Mouse (Mus musculus) embryonic facial prominence, embryonic 14.5 days (tissue): Measurements from ENCODE around the gene Gucy2d. TPM values are rescaled to one million over a fixed set of nuclear protein-coding genes. Genes with fewer than 3 reads are reported as not detected.

Source experiments
- ATAC-seq: fragments of 200-750 bp; cut with Nextera tagmentation; 2 replicates; pipeline ENCODE4 v1.8.0; 2017; ENCODE audit warnings: low read depth, moderate number of reproducible peaks, moderate TSS enrichment
- DNase-seq: peaks from one replicate; pipeline ENCODE4 v3.0.0-alpha.2; 2015; ENCODE audit warnings: low spot score
- H3K27ac ChIP-seq: fragments of 300-500 bp; sonication (generic); replicated peaks from 2 replicates; pipeline ENCODE4 v1.5.1; 2014; ENCODE audit warnings: low read depth, mild to moderate bottlenecking, low read length, moderate library complexity
- H3K27me3 ChIP-seq: fragments of 300-500 bp; sonication (generic); replicated peaks from 2 replicates; pipeline ENCODE4 v1.6.1; 2014; ENCODE audit warnings: low read length; ENCODE audit not compliant: control insufficient read depth, insufficient read depth
- H3K36me3 ChIP-seq: fragments of 300-500 bp; sonication (generic); 2 replicates; pipeline ENCODE4 v1.6.1; 2014; ENCODE audit warnings: low read length, mixed read lengths; ENCODE audit not compliant: control insufficient read depth, insufficient read depth
- H3K4me1 ChIP-seq: fragments of 300-500 bp; sonication (generic); 2 replicates; pipeline ENCODE4 v1.6.1; 2014; ENCODE audit warnings: antibody characterized with exemption, low read length; ENCODE audit not compliant: control insufficient read depth, insufficient read depth
- H3K4me2 ChIP-seq: fragments of 300-500 bp; sonication (generic); 2 replicates; pipeline ENCODE4 v1.6.1; 2014; ENCODE audit warnings: low read depth, mild to moderate bottlenecking, low read length, moderate library complexity, mixed read lengths
- H3K4me3 ChIP-seq: fragments of 300-500 bp; sonication (generic); 2 replicates; pipeline ENCODE4 v1.5.1; 2014; ENCODE audit warnings: low read depth, mild to moderate bottlenecking, low read length
- H3K9ac ChIP-seq: fragments of 300-500 bp; sonication (generic); 2 replicates; pipeline ENCODE4 v1.6.1; 2014; ENCODE audit warnings: low read depth, mild to moderate bottlenecking, low read length, moderate library complexity, mixed read lengths
- H3K9me3 ChIP-seq: fragments of 300-500 bp; sonication (generic); 2 replicates; pipeline ENCODE4 v1.6.1; 2016; ENCODE audit warnings: low read length; ENCODE audit not compliant: control insufficient read depth
- WGBS: fragments of 180-500 bp; shearing (Covaris S2); extraction: QIAGEN DNeasy Blood & Tissue Kit; methylation state at CpG from one replicate; pipeline ENCODE4 v1.1.7; 2014; 5-methylcytosine and 5-hydroxymethylcytosine counted together
- polyA plus RNA-seq: library from polyadenylated mRNA; unstranded; fragments of >200 nt; fragmentation: Nextera tagmentation; extraction: Ambion mirVana; gene quantifications from 2 replicates; pipeline ENCODE4 v1.2.1, GENCODE M21; 2014

Gucy2d gene
- polyA plus RNA-seq, 1 experiment from 2014 or later = 0.31 TPM

DNA sequence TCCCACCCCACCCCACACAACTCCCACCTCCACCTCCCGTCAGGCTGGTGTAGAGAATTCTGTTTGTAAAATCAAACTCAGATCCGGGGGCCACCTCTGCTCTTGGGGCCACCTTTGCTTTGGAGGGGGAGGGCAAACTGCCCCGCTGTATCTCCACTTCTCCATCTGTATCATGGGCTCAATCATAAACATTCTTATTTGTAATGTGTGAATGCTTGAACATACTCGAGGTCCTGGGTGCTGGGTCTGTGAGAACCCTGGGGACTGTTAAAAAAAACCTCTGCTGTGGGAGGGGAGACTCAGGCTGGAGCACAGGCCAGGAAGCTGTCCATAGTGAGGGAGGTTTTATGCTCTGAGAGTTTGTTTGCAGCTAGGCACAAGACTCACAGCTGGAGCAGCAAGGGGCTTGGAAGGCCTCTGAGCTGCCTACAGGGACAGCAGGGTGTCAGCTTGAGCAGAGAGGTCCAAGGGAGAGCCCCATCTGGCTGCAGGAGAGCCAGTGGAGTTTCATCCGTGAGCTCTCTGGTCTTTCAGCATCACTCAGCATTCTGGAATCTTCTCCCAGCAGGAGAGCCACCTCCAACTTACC lies 64.6 kb downstream of the Gucy2d start:
- peak overlapping the region; percentile 39 for H3K27ac ChIP-seq
- H3K4me3 ChIP-seq = no peak overlapping the region
- 30% methylated on average over 5 of the region's 5 CpGs for WGBS
- H3K27me3 ChIP-seq = no peaks in the 10 kb centered on the region
- H3K9ac ChIP-seq = no peak overlapping the region
- H3K9me3 ChIP-seq = no peaks in the 10 kb centered on the region
- H3K4me2 ChIP-seq = no peak overlapping the region
- DNase-seq = no peak
- H3K4me1 ChIP-seq = peaks cover 29% of the 10 kb centered on the region
- no peaks in the 10 kb centered on the region for H3K36me3 ChIP-seq
- 0 out of 2 replicates have a peak, but pooled peaks have one; percentile 27 for ATAC-seq

DNA sequence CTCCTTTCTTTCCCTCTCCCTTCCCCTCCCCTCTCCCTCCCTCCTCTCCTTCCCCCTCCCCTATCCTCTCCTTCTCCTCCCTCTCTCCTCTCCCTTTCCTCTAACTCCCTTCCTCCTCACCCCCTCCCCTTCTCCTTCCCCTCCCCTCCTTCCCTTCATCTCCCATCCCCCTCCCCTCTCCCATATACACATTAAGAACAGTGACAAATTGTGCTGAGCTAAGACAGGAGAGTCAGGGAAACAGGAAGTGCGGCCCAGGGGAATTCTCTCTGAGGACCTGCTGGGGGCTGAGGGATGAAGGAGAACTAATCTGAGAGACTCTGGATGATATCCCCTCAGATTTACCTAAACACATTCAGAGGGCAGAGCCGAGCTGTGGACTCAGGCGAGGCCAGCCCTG lies 65.4 kb downstream of the Gucy2d start:
- H3K9ac ChIP-seq = no peak overlapping the region
- H3K27me3 ChIP-seq = no peaks in the 10 kb centered on the region
- H3K4me1 ChIP-seq = peaks cover 21% of the 10 kb centered on the region
- ATAC-seq (no peak), DNase-seq (no peak)
- 24% methylated on average over 3 of the region's 3 CpGs for WGBS
- H3K9me3 ChIP-seq = no peaks in the 10 kb centered on the region
- H3K36me3 ChIP-seq = no peaks in the 10 kb centered on the region
- no peak overlapping the region for H3K4me3 ChIP-seq
- no peak overlapping the region for H3K27ac ChIP-seq
- no peak overlapping the region for H3K4me2 ChIP-seq

DNA sequence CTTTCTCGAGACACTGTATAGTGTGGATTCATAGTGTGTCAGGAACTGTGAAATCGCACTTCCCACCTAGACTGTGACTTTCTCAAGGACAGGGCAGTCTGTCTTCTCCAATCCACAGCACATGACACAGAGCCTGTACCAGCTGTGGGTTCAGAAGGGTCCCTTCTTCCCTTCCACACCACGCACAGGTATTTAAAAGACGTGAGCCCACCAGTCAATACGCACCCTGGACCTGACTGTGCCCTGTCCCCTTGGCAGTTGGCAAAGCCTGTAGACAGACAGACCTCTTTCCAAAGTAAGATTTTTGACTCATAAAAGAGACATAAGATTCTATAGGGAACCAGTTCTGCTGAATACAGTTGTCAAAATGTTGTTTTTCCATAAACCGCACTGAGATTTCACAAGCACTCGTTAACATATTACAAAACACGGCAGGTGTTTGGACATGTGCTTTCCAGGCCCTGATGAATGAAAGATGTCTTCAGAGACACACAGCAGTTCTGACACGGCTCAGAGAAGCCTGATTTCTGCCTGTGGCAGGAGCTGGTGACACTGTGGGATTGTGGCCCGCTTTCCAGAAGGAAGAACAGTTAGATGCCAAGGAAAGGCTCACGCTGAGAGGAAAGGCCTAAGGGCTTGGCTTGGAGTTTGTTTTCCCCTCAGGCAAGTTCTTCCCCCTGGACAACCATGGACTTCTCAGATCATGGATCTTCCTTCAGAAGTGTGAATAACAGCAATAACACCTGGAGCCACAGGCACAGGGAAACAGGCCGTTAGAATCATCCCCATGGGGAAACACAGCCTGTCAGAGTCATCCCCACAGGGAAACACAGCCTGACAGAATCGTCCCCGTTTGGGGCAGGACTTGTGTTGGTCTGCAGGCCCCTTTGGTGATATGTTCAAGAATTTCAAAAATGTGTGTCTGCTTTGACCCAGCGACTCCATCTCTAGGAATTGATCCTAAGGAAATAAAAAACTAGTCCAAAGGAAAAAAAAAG lies 71.0 kb downstream of the Gucy2d start:
- Histone ChIP-seq H3K9ac (no peak overlapping the region), H3K27ac (peak overlapping the region; percentile 28; the same call in 1 of the 2 replicates), H3K27me3 (no peaks in the 10 kb centered on the region), H3K9me3 (no peaks in the 10 kb centered on the region), H3K36me3 (no peaks in the 10 kb centered on the region), H3K4me3 (no peak overlapping the region), H3K4me2 (no peak overlapping the region), H3K4me1 (no peaks in the 10 kb centered on the region)
- WGBS = 54% methylated on average over 15 of the region's 15 CpGs
- ATAC-seq = no peak
- DNase-seq = no peak

DNA sequence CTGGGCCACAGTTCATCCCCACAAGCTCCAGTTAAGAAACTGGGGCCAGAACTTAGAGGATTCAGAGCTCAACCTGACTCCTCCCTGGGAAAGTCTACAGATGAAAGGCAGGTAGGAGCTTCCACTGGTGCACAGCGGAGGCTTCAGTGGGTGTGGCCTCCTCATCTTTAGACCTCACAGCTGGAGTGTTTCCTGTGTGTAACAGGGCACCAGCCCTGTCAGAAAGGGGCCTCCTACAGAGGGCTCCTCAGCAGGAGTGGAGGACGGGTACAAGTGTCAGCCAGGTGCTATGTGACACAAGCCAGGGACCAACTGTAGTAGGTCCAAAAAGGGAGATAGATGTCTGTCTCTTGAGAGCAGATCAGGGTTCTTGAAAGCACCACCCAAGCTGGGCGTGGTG lies 73.0 kb downstream of the Gucy2d start:
- no peak for DNase-seq
- Histone ChIP-seq H3K4me1 (no peaks in the 10 kb centered on the region), H3K27ac (no peak overlapping the region), H3K4me3 (no peak overlapping the region), H3K36me3 (no peaks in the 10 kb centered on the region), H3K27me3 (no peaks in the 10 kb centered on the region), H3K4me2 (no peak overlapping the region), H3K9me3 (no peaks in the 10 kb centered on the region), H3K9ac (no peak overlapping the region)
- WGBS = 60% methylated on average over 3 of the region's 3 CpGs
- ATAC-seq = no peak

DNA sequence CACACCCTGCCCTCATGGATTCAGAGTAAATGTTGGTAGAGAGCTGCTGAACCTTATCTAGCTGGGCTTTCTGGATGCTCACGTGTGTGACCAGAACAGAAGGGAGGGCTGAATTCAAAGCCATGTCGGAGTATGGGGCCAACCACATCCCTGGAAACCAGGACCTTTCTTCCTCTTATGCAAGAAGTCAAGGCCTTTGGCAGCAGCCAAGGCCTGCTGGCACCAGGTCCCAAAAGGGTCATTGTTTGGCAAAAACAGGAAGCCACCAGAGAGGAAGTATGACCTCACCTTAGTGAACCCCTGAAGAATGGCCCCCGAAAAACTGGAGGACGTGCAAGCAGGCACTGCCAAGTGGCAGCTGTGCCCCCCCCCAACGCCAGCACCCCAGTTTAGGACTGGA lies 82.4 kb downstream of the Gucy2d start:
- no peaks in the 10 kb centered on the region for H3K27me3 ChIP-seq
- WGBS = 73% methylated on average over 5 of the region's 5 CpGs
- DNase-seq (no peak), ATAC-seq (no peak)
- no peaks in the 10 kb centered on the region for H3K9me3 ChIP-seq
- H3K27ac ChIP-seq = peak overlapping the region; percentile 77; the same call in 1 of the 2 replicates
- no peak overlapping the region for H3K9ac ChIP-seq
- H3K4me2 ChIP-seq = no peak overlapping the region
- no peak overlapping the region for H3K4me3 ChIP-seq
- no peaks in the 10 kb centered on the region for H3K36me3 ChIP-seq
- H3K4me1 ChIP-seq = peaks cover 28% of the 10 kb centered on the region

DNA sequence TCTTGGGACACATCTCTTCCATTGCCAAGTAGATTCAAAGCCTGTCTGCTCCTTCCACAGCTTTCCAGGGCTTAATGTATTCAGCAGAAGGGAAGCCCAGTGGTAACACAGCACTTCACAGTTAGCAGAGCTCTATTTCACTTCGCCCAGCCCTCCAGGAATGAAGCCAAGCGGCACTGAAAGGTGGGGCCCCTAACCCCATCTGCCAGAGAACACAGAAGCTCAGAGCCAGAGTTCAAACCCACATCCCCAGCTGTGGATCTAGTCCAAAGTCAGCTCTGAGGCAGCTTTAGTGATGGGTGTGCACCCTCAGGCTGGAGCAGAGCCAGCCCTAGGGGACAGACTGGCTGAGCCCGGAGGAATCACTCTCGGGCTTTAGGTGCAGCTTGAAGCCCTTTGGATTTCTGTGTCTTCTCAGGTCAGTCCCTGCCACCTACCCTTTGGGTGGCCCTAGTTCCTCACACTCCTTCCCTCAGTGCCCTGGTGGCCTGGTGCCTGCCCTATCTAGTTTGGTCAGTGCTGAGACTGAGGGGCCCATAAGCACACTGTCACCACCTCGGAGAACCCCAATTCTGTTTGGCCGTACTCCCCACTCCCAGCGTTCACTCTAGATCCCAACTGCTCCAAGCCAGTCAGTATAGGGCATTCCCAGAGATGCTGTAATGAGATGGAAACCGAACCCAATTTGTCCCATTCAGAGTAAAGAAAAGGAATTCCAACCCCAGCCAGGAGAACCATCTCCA lies 83.0 kb downstream of the Gucy2d start:
- Histone ChIP-seq H3K4me3 (no peak overlapping the region), H3K27ac (peak overlapping the region; percentile 77), H3K27me3 (no peaks in the 10 kb centered on the region), H3K4me1 (peaks cover 28% of the 10 kb centered on the region), H3K9me3 (no peaks in the 10 kb centered on the region), H3K9ac (no peak overlapping the region), H3K36me3 (no peaks in the 10 kb centered on the region), H3K4me2 (peak overlapping the region; percentile 24; the same call in 1 of the 2 replicates)
- DNase-seq = peak; percentile 74
- 53% methylated on average over 8 of the region's 8 CpGs for WGBS
- 0 out of 2 replicates have a peak, but pooled peaks have one; percentile 5 for ATAC-seq

DNA sequence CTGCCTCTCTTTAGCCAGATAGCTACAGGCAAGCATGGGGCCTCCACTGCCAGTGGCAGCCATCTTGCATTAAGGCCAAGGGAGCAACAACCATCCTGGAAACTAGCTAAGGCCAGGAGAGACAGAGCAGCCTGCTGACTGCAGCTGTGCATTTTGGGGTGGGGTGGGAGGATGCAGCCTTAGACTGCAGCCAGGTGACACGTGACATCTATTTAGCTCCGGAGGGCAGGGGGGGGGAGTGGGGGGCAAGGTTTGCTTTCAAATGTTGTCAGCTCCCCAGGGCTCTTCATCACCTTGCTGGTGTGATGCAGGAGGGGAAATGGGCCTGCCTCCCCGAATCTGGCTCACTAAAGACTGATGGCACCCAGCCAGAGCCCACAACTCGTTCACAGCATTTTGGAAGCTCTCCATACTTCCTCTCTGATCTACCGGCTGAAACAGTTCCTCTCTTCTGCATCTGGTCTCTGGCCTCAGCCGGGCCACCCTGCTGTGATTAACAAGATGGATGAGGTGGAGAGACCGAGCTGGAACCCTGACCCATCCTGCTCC lies 83.7 kb downstream of the Gucy2d start:
- H3K4me3 ChIP-seq = no peak overlapping the region
- peak overlapping the region; percentile 77 for H3K27ac ChIP-seq
- ATAC-seq = peak; percentile 82
- no peaks in the 10 kb centered on the region for H3K36me3 ChIP-seq
- 5% methylated on average over 7 of the region's 7 CpGs for WGBS
- DNase-seq = peak; percentile 94
- H3K9me3 ChIP-seq = no peaks in the 10 kb centered on the region
- H3K4me2 ChIP-seq = peak overlapping the region; percentile 24
- no peaks in the 10 kb centered on the region for H3K27me3 ChIP-seq
- no peak overlapping the region for H3K9ac ChIP-seq
- peaks cover 28% of the 10 kb centered on the region for H3K4me1 ChIP-seq

DNA sequence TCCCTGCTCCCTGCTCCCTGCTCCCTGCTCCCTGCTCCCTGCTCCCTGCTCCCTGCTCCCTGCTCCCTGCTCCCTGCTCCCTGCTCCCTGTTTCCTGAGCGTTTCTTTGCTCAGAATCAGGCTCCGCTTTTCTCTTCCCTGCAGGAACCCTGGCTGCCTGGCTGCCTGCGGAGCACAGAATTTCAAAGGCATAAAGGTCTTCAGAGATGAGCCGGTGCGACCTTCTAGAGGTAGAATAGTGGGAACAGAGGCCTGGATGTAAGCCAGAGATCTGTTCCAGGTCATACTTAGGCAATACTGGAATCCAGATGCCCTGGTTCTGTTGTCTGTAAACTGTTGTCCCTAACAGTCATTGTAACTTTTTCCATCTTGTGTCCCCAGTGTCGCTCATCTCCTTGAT lies 84.2 kb downstream of the Gucy2d start:
- Histone ChIP-seq H3K9ac (0 out of 2 replicates have a peak overlapping the region, but pooled peaks have one; percentile 5), H3K4me1 (peaks cover 28% of the 10 kb centered on the region), H3K36me3 (no peaks in the 10 kb centered on the region), H3K4me2 (peak overlapping the region; percentile 24), H3K9me3 (no peaks in the 10 kb centered on the region), H3K4me3 (no peak overlapping the region), H3K27ac (peak overlapping the region; percentile 77), H3K27me3 (no peaks in the 10 kb centered on the region)
- ATAC-seq = no peak
- peak; percentile 19 for DNase-seq
- WGBS = 27% methylated on average over 6 of the region's 6 CpGs
